Mouse (Mus musculus) telencephalon, adult 2 months (tissue): ENCODE measurements at regions not wholly inside any gene's neighbourhood (a gene's known extent, or its start where the extent isn't known, plus 50 kb on each side); places are given as distances from the start of the nearest gene placed in this dataset.

ENCODE experiments used
- DNase-seq: peaks from one replicate; pipeline ENCODE4 v3.0.0-alpha.2; 2011; ENCODE audit warnings: low read depth, low spot score

DNA sequence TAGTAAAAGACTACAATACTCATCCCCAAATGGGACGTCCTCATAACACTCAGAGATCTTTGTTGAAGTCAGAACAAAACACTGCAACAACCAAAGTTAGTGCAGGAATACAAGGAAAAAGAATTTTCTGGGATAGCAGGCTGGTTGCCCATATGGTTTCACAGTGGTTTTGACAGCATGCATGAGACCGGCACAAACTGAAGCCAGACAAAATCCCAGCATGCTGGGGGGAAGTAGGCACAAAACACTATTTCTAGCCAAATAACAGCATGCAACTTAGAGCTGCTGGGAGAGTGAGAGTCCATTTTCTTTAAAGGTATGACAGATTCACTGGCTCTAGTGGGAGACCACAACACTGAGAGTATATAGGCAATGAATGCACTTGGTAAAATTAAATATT, 619.1 kb upstream of the Manea start:
- DNase-seq = no peak

DNA sequence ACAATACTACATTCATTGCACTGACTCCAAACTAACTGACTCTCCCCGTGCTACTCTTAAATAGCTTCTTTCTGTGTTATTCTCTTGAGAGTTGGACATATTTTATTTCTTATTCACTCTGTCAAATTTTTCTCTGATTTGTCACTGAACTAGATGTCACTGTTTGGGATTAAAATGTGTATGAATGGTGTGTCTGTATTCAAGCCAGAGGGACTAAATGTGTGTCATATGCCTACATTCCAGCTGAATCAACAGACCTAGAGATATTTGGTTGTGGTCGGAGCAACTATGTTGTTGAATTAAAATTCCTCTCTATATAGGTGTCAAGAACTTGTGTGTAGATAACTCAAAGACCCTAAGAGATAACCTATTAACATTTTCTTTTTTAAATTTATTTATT, 618.2 kb upstream of the Manea start:
- no peak for DNase-seq

DNA sequence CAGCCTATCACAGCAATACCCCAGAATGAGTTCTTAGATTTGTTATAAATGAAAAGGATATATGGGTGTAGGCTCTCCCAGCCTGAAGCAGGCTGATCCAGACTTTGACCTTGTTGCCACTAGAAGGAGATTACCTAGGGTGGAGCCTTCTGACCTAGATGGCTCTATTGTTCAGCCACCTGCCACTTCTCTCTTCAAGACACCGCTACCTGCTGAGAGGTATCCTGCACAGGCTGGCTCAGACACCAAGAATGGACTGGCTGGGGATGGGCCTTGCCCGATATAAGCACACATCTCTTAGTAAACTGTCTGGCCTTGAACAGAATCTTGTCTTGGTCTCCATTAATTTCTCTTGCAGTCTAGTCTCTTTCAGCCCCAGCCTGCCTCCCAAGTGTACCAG, 597.9 kb upstream of the Manea start:
- DNase-seq = no peak

- peak; percentile 77 for DNase-seq
Measured at GRCm38 (mm10) chr4:26933988-26934798, 587.5 kb upstream of the Manea start.

GRCm38 (mm10) chr4:26929879-26930481, 583.3 kb upstream of the Manea start:
- DNase-seq = peak; percentile 50

- no peak for DNase-seq
Measured at GRCm38 (mm10) chr4:26926060-26926459, 579.4 kb upstream of the Manea start.

- DNase-seq = no peak
Measured at GRCm38 (mm10) chr4:26888514-26888913, 541.8 kb upstream of the Manea start.

- no peak for DNase-seq
Measured at GRCm38 (mm10) chr4:26879022-26879421, 532.3 kb upstream of the Manea start.

DNA sequence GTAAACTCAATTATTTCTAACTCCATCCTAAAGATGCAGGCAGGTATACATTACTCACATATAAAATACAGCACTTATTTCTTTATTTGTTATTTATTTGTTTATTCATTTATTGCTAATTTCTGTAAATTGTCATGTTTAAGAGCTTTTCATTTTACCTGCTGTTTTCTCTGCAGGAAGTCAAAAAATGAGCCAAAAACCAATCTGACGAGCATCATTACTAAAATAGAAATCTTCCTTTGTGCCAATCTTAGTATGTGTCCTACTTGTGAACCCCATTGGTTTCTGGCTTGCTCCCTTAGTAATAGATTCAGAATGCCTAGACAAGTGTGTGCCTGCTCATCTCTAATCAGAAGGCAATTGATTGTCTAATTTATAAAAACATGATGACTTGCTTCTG, 495.1 kb upstream of the Manea start:
- no peak for DNase-seq

- DNase-seq = no peak
Measured at GRCm38 (mm10) chr4:26800831-26801230, 454.1 kb upstream of the Manea start.

- DNase-seq = peak; percentile 80
Measured at GRCm38 (mm10) chr4:26793181-26793824, 446.6 kb upstream of the Manea start.

DNA sequence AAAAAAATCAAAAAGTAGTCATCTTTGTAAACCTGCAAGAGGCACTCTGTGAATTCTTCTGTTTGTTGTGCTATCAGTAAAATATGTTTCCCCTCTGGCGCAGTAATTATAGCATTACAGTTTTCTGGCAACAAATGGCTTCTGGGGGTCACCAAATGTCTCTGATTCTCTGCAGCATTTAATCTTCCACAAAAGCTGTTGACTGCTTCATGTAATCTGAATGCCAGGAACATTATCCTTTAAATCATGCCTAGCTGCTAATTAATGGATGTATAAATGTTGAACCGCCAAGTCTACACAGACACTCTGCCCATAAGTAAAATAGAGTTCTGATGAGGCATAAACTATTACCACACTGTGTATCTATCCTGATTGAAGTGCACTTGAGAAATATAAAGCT, 421.2 kb upstream of the Manea start:
- DNase-seq = no peak

DNA sequence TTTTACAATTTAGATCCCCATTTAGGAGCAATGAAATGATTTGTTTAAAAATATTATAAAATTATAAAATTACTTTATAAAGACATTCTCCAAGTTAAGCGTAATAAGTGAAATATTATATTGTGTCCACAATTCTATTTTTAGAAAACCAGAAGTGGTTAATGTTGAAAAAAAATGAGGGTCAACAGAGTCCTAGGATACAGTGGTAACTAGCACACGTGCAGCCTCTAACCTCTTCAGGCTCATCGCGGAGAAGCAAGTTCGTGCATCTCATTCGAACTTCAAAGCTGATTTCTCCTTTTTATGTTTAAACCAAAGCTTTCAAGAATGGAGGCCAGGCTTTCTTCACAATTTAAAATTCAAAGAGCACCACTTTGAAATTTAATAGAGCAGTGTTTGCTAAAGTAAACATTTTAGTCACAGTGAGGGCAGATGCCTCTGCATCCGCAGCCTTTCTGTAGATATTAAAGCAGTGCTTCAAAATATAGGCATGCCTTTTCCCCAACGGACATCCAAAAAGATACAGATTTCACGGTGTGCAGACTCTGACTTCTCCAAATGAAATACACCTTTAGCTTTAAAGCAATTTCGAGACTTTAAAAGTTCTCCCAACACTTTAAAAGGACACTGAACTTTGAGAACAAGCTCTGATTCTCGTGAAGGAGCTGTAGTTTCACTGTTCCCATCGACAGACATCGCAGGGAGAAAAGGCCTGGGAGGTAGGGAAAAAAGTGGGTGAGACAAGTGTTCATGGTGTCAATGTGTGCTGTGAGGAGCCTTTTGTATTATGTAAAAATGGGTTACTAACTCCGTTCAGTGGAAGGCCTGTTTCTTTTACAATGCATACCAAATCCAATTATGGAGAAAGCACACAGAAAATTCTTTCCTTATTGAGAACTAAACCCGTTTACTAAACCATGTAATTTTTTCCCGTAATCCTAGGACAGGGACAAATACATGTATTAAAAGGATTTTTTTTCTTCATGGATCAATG, 419.8 kb upstream of the Manea start:
- DNase-seq = no peak

- no peak for DNase-seq
Measured at GRCm38 (mm10) chr4:26740815-26741214, 394.1 kb upstream of the Manea start.

DNA sequence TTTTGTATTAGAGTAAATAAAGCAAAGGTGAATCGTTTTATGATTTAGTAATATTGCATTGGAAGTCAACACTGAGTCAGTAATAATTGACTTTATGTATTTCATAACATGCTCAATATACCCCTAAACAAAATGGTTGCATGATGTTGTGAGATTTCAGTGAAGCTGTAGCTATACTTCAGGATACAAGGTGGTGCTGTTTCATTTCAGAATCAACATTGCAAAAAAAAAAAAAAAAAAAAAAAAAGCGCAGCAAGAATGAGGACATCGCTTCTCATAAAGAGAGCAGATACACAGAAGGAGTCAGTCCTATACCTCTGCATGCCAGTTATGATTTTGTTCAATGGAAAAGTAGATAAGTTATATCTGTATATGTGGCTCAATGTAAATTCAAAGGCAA, 389.7 kb upstream of the Manea start:
- DNase-seq = no peak

GRCm38 (mm10) chr4:26714437-26714836, 367.7 kb upstream of the Manea start:
- DNase-seq = no peak

GRCm38 (mm10) chr4:26709964-26710363, 363.3 kb upstream of the Manea start:
- DNase-seq = peak; percentile 89

GRCm38 (mm10) chr4:26695964-26696363, 349.3 kb upstream of the Manea start:
- DNase-seq = no peak
